Mouse (Mus musculus) monocyte, adult 5-6 weeks (primary cell): ENCODE measurements around the gene Slc24a3. TPM values are rescaled to one million over a fixed set of nuclear protein-coding genes. Genes with fewer than 3 reads are reported as not detected.

Experiments used
- ATAC-seq: fragments of 153-309, 156-312 bp; replicated peaks from 2 replicates; pipeline ENCODE4 v1.8.0; 2017; ENCODE audit warnings: mild to moderate bottlenecking; ENCODE audit not compliant: low TSS enrichment, insufficient number of reproducible peaks, severe bottlenecking, poor library complexity, low FRiP score
- total RNA-seq: library from RNA; stranded (forward); fragments of 200-1000, 200-491, 200-594 nt; gene quantifications from 3 replicates; pipeline ENCODE4 v1.2.3, GENCODE M21; 2017

Gene Slc24a3
- total RNA-seq, 1 experiment from 2014 or later, result 2.7 TPM

DNA sequence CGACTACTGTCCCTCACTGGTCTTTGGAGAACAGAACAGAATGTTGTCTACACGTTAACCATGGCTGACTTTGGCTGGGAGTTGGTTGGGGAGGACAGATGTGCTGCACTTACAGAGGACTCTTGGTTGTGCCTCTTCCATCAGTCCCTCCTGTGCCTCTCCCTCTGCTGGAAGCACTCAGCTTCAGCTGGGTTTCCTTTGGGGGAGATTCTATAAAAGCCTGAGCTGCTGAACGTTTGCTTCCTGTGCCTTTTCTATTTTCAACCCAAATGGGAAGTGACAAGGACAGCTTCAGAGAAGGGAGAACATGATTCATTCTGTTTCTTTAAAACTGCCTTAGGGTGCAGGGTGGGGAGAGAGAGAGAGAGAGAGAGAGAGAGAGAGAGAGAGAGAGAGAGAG lies 28.5 kb downstream of the Slc24a3 start:
- no peak for ATAC-seq

GRCm38 (mm10) chr2:145196501-145197042 lies 29.0 kb downstream of the Slc24a3 start:
- no peak for ATAC-seq

GRCm38 (mm10) chr2:145197076-145197475 lies 29.5 kb downstream of the Slc24a3 start:
- peak; percentile 55; the same call in 1 of the 2 replicates for ATAC-seq

DNA sequence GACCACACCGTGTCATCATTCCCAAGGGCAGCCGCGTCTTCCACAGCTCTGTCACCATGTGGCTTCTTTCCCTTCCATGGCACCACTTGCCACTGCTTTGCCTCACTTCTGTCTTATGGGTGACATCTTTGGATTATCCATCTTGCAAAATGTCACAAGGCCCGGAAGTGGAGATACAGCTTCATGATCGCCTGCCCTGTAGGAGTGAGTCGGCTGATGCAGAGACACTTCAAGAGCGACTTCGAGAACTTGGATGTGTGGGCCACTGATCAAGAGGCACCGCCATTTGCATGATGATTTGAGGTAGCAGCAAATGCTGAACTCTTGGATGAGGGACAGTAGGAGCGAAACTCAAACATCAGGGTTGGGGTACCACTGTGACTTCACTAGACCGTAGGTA lies 46.0 kb downstream of the Slc24a3 start:
- ATAC-seq, result no peak

GRCm38 (mm10) chr2:145214086-145214831 lies 46.7 kb downstream of the Slc24a3 start:
- no peak for ATAC-seq

GRCm38 (mm10) chr2:145216580-145216979 lies 49.0 kb downstream of the Slc24a3 start:
- no peak for ATAC-seq

DNA sequence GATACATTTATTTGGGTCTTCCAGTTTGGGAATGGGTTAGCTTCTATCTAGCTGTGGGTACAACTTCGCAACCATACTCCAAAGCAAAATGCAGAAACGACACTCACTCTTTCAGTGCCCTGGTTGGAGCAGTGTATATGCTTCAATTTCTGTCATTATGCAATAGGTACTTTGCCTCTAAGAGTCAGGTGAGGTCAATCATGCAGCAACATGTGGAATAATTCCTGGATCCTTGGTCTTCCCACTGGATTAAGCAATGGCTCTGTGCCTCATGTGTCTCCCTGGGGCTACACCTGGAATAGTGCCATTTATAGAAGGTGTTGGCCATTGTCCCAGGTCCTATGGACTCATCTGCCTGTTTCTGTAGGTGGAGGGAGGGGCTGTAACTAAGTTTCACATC lies 49.9 kb downstream of the Slc24a3 start:
- ATAC-seq, result no peak

DNA sequence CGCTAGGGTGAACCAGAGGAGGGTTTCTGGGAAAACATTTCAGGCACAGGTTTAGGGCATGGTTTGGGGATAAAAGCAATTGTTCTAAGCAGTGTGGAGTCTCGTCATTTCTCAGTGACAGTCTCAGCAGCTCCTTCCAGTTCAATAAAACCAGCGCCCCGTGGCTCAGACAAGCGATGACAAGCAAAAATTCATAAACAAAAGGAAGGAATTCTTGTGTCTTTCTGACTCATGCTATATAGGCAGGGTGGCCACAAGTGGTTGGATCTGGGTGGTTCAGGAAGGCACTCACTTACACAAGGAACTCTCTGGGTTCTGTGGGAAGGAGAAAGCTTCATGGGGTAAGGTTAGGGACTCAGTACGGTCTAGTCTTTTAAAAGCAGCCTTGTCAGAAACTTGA lies 51.7 kb downstream of the Slc24a3 start:
- ATAC-seq, result no peak

DNA sequence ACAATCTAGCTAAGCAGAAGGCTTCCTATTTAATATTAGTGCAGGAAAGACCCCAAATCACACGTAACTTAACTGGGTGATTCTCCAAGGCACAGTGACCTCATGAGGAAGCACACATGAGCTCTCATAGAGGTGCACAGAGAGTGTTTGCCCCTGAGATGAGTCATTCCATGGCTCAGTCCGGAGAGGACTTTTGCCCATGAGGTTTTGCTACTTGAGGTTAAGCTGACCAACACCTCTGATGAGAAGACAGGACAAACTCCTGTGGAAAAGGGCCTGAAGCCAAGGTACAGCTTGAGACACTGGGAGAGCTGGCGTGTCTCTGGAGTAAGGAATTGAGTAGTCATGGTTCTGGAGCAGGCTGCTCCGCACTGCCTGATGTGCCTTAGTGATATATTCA lies 56.1 kb downstream of the Slc24a3 start:
- no peak for ATAC-seq

DNA sequence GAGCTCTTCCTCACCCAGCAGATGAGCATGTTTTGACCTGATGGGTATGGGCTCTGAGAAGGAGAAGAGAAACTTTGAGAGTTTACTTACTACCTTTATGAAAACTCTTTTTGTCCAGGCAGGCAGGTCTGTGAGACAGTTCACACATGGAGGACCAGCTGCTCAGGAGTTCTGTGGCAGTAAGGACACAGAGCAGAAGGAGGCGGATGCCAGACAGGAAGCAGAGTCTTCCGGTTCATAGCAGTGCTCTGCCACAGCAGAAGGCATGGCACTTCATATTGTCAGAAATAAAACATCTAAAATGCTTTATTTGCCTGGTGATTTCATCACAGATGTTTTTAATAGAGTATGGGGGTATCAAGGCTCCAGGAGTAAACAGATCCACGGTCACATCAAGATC lies 58.1 kb downstream of the Slc24a3 start:
- no peak for ATAC-seq

DNA sequence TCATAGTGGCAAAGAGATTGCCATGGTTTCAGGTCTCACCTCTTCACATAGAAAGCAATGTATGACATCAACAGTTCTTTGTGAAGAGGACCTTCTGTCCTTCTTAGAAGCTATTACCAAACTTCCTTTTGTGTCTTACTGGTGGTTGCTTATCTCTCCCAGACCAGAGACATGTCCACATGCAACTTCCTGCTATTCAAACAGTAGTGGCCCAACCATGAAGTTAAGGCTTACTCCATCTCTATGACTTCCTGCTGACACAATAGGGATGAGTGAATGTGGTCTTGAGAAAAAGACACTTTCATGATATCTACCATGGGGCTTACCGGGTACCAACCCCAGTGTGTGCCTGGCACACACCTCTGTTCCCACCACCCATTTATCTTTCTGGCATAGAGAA lies 58.5 kb downstream of the Slc24a3 start:
- ATAC-seq, result 0 out of 2 replicates have a peak, but pooled peaks have one; percentile 48

GRCm38 (mm10) chr2:145227351-145227750 lies 59.8 kb downstream of the Slc24a3 start:
- no peak for ATAC-seq

DNA sequence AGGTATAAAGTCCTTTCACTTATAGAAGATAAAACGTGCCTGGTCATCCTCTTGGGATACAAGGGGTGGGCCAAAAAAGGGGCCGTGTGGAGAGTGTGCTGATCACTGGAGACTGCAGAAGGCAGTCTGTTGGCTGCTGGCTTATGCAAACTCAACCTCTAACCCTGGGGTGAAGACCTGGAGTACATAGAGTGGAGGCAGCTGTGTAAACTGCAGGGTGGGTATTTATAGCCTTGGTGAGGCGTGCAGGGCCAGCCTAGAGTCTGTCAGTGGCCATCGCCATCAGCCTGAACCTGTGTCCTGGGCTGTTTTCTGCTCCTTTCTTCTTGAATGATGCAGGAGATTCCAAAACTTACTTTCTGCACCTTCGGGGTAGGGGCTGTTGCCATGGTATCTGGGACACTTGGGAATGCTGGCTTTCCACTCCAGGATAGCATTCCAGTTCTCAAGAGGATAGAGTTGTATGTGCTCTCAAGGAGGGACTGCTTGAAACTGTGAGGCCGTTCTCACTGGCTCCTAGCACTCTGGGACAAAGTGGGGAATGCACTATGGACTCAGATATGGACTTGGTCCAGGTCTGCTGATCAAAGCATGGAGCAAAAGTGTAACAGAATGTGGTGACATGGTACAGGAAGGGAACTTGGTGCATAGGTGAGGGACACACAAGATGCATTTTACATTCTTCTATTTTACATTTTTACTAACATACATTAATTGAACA lies 65.4 kb downstream of the Slc24a3 start:
- no peak for ATAC-seq

- 0 out of 2 replicates have a peak, but pooled peaks have one; percentile 17 for ATAC-seq
These were observed 66.2 kb downstream of the Slc24a3 start for GRCm38 (mm10) chr2:145233547-145234398.

- ATAC-seq, result no peak
These were observed 78.8 kb downstream of the Slc24a3 start for GRCm38 (mm10) chr2:145246384-145246783.

GRCm38 (mm10) chr2:145248185-145248584 lies 80.6 kb downstream of the Slc24a3 start:
- no peak for ATAC-seq

- no peak for ATAC-seq
These were observed 89.8 kb downstream of the Slc24a3 start for GRCm38 (mm10) chr2:145257332-145257731.

DNA sequence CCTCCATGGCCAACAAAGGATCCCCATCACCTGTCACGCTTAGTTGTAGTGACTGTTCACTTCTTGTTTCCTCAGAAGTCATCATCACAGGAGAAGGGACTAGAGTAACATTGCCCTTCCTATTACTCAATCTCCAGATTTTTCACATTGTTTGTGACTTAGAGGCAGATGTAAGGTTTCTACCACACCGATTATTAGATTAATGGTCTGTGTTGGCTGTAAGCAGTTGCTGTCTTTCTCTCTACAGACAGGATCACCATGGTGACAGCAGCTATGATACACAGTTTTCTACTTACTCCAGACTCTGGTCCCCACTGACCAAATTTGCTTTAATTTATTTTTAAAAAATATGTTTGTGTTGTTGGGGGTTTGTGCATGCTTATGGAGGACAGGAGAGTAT lies 90.3 kb downstream of the Slc24a3 start:
- ATAC-seq, result no peak

- ATAC-seq, result no peak
These were observed 93.0 kb downstream of the Slc24a3 start for GRCm38 (mm10) chr2:145260574-145260973.
